Mouse (Mus musculus) embryo, embryonic 11.5 days (tissue): ENCODE data around the gene Camk2d.

ENCODE experiments used
- DNase-seq: peaks from one replicate; pipeline ENCODE4 v3.0.0-alpha.2; 2012; ENCODE audit warnings: low read depth, low spot score

Gene Camk2d

GRCm38 (mm10) chr3:126650747-126651146 lies 54.6 kb downstream of the Camk2d start:
- DNase-seq: no peak

- no peak for DNase-seq
Observed at GRCm38 (mm10) chr3:126652361-126652760, 56.3 kb downstream of the Camk2d start.

- no peak for DNase-seq
Observed at GRCm38 (mm10) chr3:126653118-126653517, 57.0 kb downstream of the Camk2d start.

- DNase-seq: no peak
Observed at GRCm38 (mm10) chr3:126656173-126656572, 60.1 kb downstream of the Camk2d start.

GRCm38 (mm10) chr3:126657895-126658294 lies 61.8 kb downstream of the Camk2d start:
- DNase-seq: no peak

- no peak for DNase-seq
Observed at GRCm38 (mm10) chr3:126658791-126659190, 62.7 kb downstream of the Camk2d start.

- no peak for DNase-seq
Observed at GRCm38 (mm10) chr3:126659235-126659634, 63.1 kb downstream of the Camk2d start.

GRCm38 (mm10) chr3:126659832-126660564 lies 63.9 kb downstream of the Camk2d start:
- DNase-seq: no peak

- no peak for DNase-seq
Observed at GRCm38 (mm10) chr3:126660575-126660974, 64.5 kb downstream of the Camk2d start.

GRCm38 (mm10) chr3:126660986-126661385 lies 64.9 kb downstream of the Camk2d start:
- DNase-seq: no peak

GRCm38 (mm10) chr3:126661920-126662319 lies 65.8 kb downstream of the Camk2d start:
- DNase-seq: no peak

GRCm38 (mm10) chr3:126663436-126663835 lies 67.3 kb downstream of the Camk2d start:
- no peak for DNase-seq

- no peak for DNase-seq
Observed at GRCm38 (mm10) chr3:126665866-126666265, 69.8 kb downstream of the Camk2d start.

- DNase-seq: no peak
Observed at GRCm38 (mm10) chr3:126667019-126667418, 70.9 kb downstream of the Camk2d start.

- DNase-seq: peak; percentile 9
Observed at GRCm38 (mm10) chr3:126667451-126667850, 71.3 kb downstream of the Camk2d start.

- DNase-seq: no peak
Observed at GRCm38 (mm10) chr3:126668123-126668522, 72.0 kb downstream of the Camk2d start.

GRCm38 (mm10) chr3:126668692-126669091 lies 72.6 kb downstream of the Camk2d start:
- DNase-seq: no peak

GRCm38 (mm10) chr3:126670413-126670812 lies 74.3 kb downstream of the Camk2d start:
- DNase-seq: no peak

GRCm38 (mm10) chr3:126671292-126671691 lies 75.2 kb downstream of the Camk2d start:
- DNase-seq: no peak

- DNase-seq: no peak
Observed at GRCm38 (mm10) chr3:126681051-126681450, 84.9 kb downstream of the Camk2d start.

GRCm38 (mm10) chr3:126681996-126682395 lies 85.9 kb downstream of the Camk2d start:
- no peak for DNase-seq

- DNase-seq: no peak
Observed at GRCm38 (mm10) chr3:126685363-126685762, 89.3 kb downstream of the Camk2d start.

GRCm38 (mm10) chr3:126687150-126687549 lies 91.0 kb downstream of the Camk2d start:
- no peak for DNase-seq

- no peak for DNase-seq
Observed at GRCm38 (mm10) chr3:126688516-126688915, 92.4 kb downstream of the Camk2d start.
